Mouse (Mus musculus): ENCODE results near the gene Lsm11.
"Not testable (repeated sequence)": the region's sequence is repeated elsewhere in the genome, so short reads cannot be mapped to it uniquely, and the experiment has no call there.

- not testable (repeated sequence) for TF ChIP-seq EP300 (optimal IDR thresholded peaks at IDR 0.05); CTCF (IDR thresholded peaks at IDR 0.05; ENCODE audit: low read depth)
Measured at GRCm38 (mm10) chr11:45879366-45879765, 65.4 kb downstream of the Lsm11 start.
